Mouse (Mus musculus): Measurements from ENCODE around the gene Acot8.

Gene Acot8

GRCm38 (mm10) chr2:164815348-164815747, 10.7 kb upstream of the Acot8 start:
- no peak for DNase-seq (ENCODE audit: extremely low read depth, low read depth)

- DNase-seq (ENCODE audit: extremely low read depth, low read depth): no peak
Measured at GRCm38 (mm10) chr2:164813557-164813956, 8.9 kb upstream of the Acot8 start.

GRCm38 (mm10) chr2:164806614-164807013, 1.9 kb upstream of the Acot8 start:
- DNase-seq (ENCODE audit: extremely low read depth, low read depth): no peak

GRCm38 (mm10) chr2:164805332-164805718, 643 bp upstream of the Acot8 start:
- peak; percentile 29 for DNase-seq (ENCODE audit: extremely low read depth, low read depth)

GRCm38 (mm10) chr2:164803921-164804313, 765 bp downstream of the Acot8 start:
- peak; percentile 13 for DNase-seq (ENCODE audit: extremely low read depth, low read depth)

GRCm38 (mm10) chr2:164803201-164803920, 1.3 kb downstream of the Acot8 start:
- no peak for DNase-seq (ENCODE audit: extremely low read depth, low read depth)

GRCm38 (mm10) chr2:164800252-164801004, 4.3 kb downstream of the Acot8 start:
- no peak for DNase-seq (ENCODE audit: extremely low read depth, low read depth)

- DNase-seq (ENCODE audit: extremely low read depth, low read depth): peak; percentile 29
Measured at GRCm38 (mm10) chr2:164798554-164798953, 6.1 kb downstream of the Acot8 start.

- DNase-seq (ENCODE audit: extremely low read depth, low read depth): no peak
Measured at GRCm38 (mm10) chr2:164795868-164796267, 8.8 kb downstream of the Acot8 start.

GRCm38 (mm10) chr2:164794293-164794692, 10.4 kb downstream of the Acot8 start:
- DNase-seq (ENCODE audit: extremely low read depth, low read depth): peak; percentile 84

GRCm38 (mm10) chr2:164793772-164794171, 10.9 kb downstream of the Acot8 start:
- DNase-seq (ENCODE audit: extremely low read depth, low read depth): no peak

- DNase-seq (ENCODE audit: extremely low read depth, low read depth): peak; percentile 30
Measured at GRCm38 (mm10) chr2:164793236-164793635, 11.4 kb downstream of the Acot8 start.

- no peak for DNase-seq (ENCODE audit: extremely low read depth, low read depth)
Measured at GRCm38 (mm10) chr2:164792400-164793190, 12.1 kb downstream of the Acot8 start.

- no peak for DNase-seq (ENCODE audit: extremely low read depth, low read depth)
Measured at GRCm38 (mm10) chr2:164791841-164792261, 12.8 kb downstream of the Acot8 start.

- no peak for DNase-seq (ENCODE audit: extremely low read depth, low read depth)
Measured at GRCm38 (mm10) chr2:164790451-164790850, 14.2 kb downstream of the Acot8 start.

- no peak for DNase-seq (ENCODE audit: extremely low read depth, low read depth)
Measured at GRCm38 (mm10) chr2:164788411-164788810, 16.3 kb downstream of the Acot8 start.

GRCm38 (mm10) chr2:164787779-164788178, 16.9 kb downstream of the Acot8 start:
- DNase-seq (ENCODE audit: extremely low read depth, low read depth): no peak

- no peak for DNase-seq (ENCODE audit: extremely low read depth, low read depth)
Measured at GRCm38 (mm10) chr2:164787032-164787431, 17.6 kb downstream of the Acot8 start.

- DNase-seq (ENCODE audit: extremely low read depth, low read depth): no peak
Measured at GRCm38 (mm10) chr2:164786388-164786885, 18.2 kb downstream of the Acot8 start.

- DNase-seq (ENCODE audit: extremely low read depth, low read depth): peak; percentile 40
Measured at GRCm38 (mm10) chr2:164785481-164786387, 18.9 kb downstream of the Acot8 start, which contains the start of gene Snx21. Snx21 (plus strand) TSS chr2:164785823.
